Mouse (Mus musculus) forebrain, embryonic 12.5 days (tissue): ENCODE data around the gene Rgs12. TPM values are rescaled to one million over a fixed set of nuclear protein-coding genes. Genes with fewer than 3 reads are reported as not detected.

Experiments used
- ATAC-seq: fragments of 200-750 bp; cut with Nextera tagmentation; 2 replicates; pipeline ENCODE4 v1.8.0; 2017; ENCODE audit warnings: moderate TSS enrichment; ENCODE audit not compliant: low FRiP score
- H3K27ac ChIP-seq: fragments of 300-500 bp; sonication (generic); 2 replicates; pipeline ENCODE4 v1.5.1; 2016; ENCODE audit warnings: mild to moderate bottlenecking
- H3K27me3 ChIP-seq: fragments of 300-500 bp; sonication (generic); 2 replicates; pipeline ENCODE4 v1.6.1; 2016; ENCODE audit warnings: mild to moderate bottlenecking
- H3K36me3 ChIP-seq: fragments of 300-500 bp; sonication (generic); replicated peaks from 2 replicates; pipeline ENCODE4 v1.6.1; 2016; ENCODE audit warnings: mild to moderate bottlenecking
- H3K4me1 ChIP-seq: fragments of 300-500 bp; sonication (generic); 2 replicates; pipeline ENCODE4 v1.6.1; 2016
- H3K4me2 ChIP-seq: fragments of 300-500 bp; sonication (generic); 2 replicates; pipeline ENCODE4 v1.6.1; 2016; ENCODE audit warnings: mild to moderate bottlenecking, moderate library complexity
- H3K4me3 ChIP-seq: fragments of 300-500 bp; sonication (generic); replicated peaks from 2 replicates; pipeline ENCODE4 v1.5.1; 2016; ENCODE audit warnings: mild to moderate bottlenecking
- H3K9ac ChIP-seq: fragments of 300-500 bp; sonication (generic); 2 replicates; pipeline ENCODE4 v1.6.1; 2016; ENCODE audit warnings: mild to moderate bottlenecking
- H3K9me3 ChIP-seq: fragments of 300-500 bp; sonication (generic); 2 replicates; pipeline ENCODE4 v1.6.1; 2016
- WGBS: fragments of 180-500 bp; shearing (Covaris S2); methylation state at CpG from one replicate; pipeline ENCODE4 v1.1.7; 2016; 5-methylcytosine and 5-hydroxymethylcytosine counted together
- polyA plus RNA-seq: library from polyadenylated mRNA; unstranded; fragments of >200 nt; fragmentation: Nextera tagmentation; extraction: Ambion mirVana; gene quantifications from 2 replicates; pipeline ENCODE4 v1.2.1, GENCODE M21; 2016

Gene Rgs12
- polyA plus RNA-seq, 1 experiment from 2014 or later = 75.4 TPM

DNA sequence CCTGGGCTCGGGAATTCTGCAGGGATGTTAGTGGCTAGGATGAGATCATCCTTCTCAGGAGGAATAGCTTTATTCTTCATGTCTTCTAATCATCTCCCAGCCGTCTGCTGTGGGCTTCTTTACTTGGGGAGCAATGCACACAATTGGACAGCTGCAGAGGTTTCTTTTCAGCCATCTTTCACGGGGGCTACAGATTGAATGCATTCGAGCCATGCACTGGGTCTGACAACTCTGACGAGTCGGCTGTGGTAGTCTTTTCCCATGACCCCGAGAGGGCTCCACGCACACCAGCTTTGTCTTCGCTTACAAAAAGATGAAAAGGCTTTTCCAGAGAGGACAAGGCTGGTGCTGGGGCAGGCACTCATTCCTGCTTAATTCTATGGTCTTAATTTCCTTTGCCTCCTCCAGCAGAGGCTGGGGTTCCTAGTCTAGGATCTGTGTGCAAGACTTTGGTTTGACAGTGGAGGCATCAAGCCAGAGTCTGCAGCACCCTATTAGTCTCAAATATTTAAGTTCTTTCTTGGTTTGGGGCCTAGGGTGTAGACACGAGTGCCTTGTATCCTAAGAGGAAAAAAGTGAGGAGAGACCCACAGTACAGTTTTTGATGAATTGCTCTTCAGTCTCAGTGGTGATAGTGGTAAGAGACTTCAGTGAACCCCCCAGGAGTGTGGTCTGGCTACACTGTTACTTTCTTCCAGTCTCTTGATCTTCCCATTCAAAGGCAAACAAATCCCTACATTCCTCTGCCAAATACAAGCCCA lies 7.4 kb upstream of the Rgs12 start:
- WGBS = 9% methylated on average over 10 of the region's 10 CpGs
- Histone ChIP-seq H3K36me3 (no peaks in the 10 kb centered on the region), H3K27ac (peak overlapping the region; percentile 80), H3K27me3 (no peaks in the 10 kb centered on the region), H3K9ac (no peak overlapping the region), H3K4me1 (peaks cover 23% of the 10 kb centered on the region), H3K4me2 (no peak overlapping the region), H3K9me3 (no peaks in the 10 kb centered on the region), H3K4me3 (no peak overlapping the region)
- ATAC-seq = peak; percentile 82

DNA sequence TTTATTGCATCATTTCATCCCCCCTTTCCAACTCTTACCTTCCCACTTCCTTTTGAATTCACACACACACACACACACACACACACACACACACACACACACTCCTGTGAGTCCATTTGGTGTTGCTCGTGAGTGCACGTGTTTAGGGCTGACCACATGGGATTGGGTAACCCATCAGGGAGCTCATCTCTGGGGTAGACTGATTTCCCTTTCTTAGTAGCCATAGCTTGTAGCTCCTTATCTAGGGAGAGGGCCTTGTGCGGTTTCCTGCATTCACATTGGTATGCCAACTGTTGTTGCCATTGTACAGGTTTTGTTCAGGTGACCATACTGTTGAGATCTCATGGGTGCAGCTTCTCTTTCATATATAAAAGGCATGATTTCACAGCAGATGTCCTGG lies 5.8 kb upstream of the Rgs12 start:
- peaks cover 23% of the 10 kb centered on the region for H3K4me1 ChIP-seq
- 90% methylated on average over 3 of the region's 3 CpGs for WGBS
- no peak overlapping the region for H3K9ac ChIP-seq
- no peak overlapping the region for H3K4me2 ChIP-seq
- no peak overlapping the region for H3K27ac ChIP-seq
- no peaks in the 10 kb centered on the region for H3K36me3 ChIP-seq
- no peaks in the 10 kb centered on the region for H3K9me3 ChIP-seq
- no peak overlapping the region for H3K4me3 ChIP-seq
- ATAC-seq = no peak
- H3K27me3 ChIP-seq = no peaks in the 10 kb centered on the region

DNA sequence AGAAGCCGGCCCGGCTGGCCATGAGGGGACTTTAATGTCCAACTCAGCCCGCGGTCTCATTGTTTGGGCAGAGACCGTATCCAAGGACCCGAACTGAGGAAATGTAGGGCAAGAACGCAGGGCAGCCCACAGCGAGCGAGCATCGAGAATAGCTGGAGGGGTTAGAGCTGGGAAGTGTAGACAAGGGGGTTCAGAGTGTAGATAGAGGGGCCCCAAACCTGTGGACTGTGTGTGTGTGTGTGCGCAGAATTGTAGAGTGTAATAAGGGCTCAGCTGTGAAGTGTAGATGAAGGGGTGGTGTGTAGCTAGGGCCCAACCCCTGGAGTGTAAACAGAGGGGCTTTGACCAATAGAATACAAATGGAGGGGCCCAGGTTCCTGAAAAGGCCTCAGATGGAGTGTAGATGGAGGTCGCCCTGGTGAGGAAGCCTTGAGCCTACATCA lies 545 bp downstream of the Rgs12 start:
- H3K9me3 ChIP-seq = 0 out of 2 replicates have a peak, but pooled peaks cover 8% of the 10 kb centered on the region
- H3K27me3 ChIP-seq = no peaks in the 10 kb centered on the region
- H3K9ac ChIP-seq = peak overlapping the region; percentile 91
- peaks cover 18% of the 10 kb centered on the region for H3K36me3 ChIP-seq
- H3K27ac ChIP-seq = peak overlapping the region; percentile 96
- ATAC-seq = peak; percentile 63
- peak overlapping the region; percentile 87 for H3K4me2 ChIP-seq
- under 1% methylated on average over 12 of the region's 12 CpGs for WGBS
- H3K4me1 ChIP-seq = peaks cover 43% of the 10 kb centered on the region
- peak overlapping the region; percentile 73 for H3K4me3 ChIP-seq

DNA sequence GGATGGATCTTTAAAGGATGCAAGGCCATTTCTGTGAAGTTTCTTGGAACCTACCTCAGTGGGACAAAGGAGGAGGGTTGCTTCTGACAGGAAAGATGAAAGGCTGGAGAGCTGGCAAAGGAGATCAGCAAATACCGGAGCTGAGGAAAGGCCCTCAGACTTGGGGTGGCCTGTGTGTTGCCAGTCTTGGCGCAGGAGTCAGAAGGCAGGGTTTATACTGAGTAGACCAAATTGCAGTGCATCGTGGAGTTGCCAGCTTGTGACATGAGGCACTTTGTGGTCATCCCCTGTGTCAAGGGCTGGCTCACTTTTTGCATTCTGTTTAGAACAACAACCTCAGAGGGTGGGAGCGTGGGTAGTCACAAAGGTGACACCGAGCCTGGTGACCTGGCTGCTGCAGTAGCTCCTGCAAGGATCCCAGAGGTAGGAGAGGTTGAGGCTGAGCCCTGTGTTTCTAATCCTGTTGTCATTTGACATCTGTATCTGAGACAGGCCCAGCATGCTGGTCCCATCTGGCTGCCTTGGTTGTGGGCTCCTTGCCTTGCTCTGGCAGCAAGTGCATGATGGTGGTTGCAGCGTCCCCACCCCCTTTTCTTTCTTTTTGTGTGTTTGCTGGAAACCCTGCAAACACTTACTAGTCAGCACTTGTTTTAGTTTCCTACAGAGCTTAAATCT lies 1.4 kb downstream of the Rgs12 start:
- Histone ChIP-seq H3K27ac (peak overlapping the region; percentile 96), H3K27me3 (no peaks in the 10 kb centered on the region), H3K4me3 (peak overlapping the region; percentile 73), H3K9ac (peak overlapping the region; percentile 91), H3K36me3 (peaks cover 18% of the 10 kb centered on the region), H3K4me1 (peaks cover 44% of the 10 kb centered on the region), H3K9me3 (0 out of 2 replicates have a peak, but pooled peaks cover 8% of the 10 kb centered on the region), H3K4me2 (peak overlapping the region; percentile 87)
- ATAC-seq = no peak
- WGBS = 71% methylated on average over 6 of the region's 6 CpGs

DNA sequence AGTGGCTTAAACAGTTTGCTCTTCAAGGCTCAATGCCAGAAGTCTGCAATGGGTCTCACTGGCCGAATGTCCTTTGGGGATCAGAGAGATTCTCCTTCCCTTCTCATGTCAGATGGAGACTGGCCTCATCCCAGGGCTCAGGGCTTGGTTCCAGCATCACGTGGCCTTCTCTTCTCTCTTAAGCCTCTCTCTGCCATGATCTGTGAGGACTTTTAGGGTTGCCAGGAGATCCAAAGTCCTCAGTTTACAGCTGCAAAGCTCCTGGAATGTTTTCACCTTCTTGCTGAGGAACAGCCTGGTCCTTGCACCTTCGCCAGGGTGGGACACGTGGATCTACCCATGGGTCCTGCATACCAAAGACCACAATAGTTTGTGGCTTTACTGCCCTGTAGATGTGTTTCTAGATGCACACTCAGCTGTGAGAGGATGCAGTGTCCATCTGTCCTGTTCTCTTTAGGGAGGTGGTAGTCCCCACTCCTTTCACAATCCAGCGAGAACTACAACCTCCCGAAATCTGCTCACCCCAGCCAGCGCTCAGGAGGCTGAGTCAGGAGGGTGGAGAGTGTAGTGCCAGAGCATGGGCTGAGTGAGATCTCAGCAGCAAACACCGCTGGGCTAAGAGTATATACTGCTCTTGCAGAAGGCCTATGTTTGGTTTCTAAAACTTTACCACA lies 2.1 kb downstream of the Rgs12 start:
- peak overlapping the region; percentile 73; the same call in 1 of the 2 replicates for H3K4me3 ChIP-seq
- peaks cover 22% of the 10 kb centered on the region for H3K36me3 ChIP-seq
- H3K27me3 ChIP-seq = no peaks in the 10 kb centered on the region
- H3K27ac ChIP-seq = peak overlapping the region; percentile 96; the same call in 1 of the 2 replicates
- H3K4me1 ChIP-seq = peaks cover 51% of the 10 kb centered on the region
- no peak for ATAC-seq
- WGBS = 96% methylated on average over 8 of the region's 8 CpGs
- H3K4me2 ChIP-seq = peak overlapping the region; percentile 87
- 0 out of 2 replicates have a peak, but pooled peaks cover 8% of the 10 kb centered on the region for H3K9me3 ChIP-seq
- peak overlapping the region; percentile 91 for H3K9ac ChIP-seq

DNA sequence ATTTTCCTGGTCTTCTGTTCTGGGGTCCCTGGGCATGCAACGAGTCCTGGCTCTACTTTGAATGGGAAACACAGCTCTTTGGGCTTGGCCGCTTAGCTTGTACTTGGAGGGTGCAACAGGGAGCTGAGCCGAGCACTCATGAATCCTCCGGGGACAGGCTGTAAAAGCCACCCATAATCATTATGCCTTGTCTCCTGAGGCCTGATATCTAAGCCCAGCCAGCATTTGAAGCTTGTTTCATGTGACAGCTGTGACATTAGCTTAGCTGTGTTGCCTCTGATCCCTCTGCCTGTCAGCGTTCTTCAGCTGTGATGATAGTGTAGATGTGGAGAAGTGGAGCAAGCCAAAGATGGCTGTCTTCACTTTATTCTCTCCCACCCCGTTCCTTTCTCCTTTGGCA lies 5.3 kb downstream of the Rgs12 start:
- Histone ChIP-seq H3K9me3 (0 out of 2 replicates have a peak, but pooled peaks cover 8% of the 10 kb centered on the region), H3K4me2 (no peak overlapping the region; the same call in 1 of the 2 replicates), H3K27me3 (no peaks in the 10 kb centered on the region), H3K27ac (no peak overlapping the region), H3K4me1 (peaks cover 66% of the 10 kb centered on the region), H3K4me3 (no peak overlapping the region), H3K9ac (no peak overlapping the region), H3K36me3 (peaks cover 29% of the 10 kb centered on the region)
- 77% methylated on average over 6 of the region's 6 CpGs for WGBS
- no peak for ATAC-seq

DNA sequence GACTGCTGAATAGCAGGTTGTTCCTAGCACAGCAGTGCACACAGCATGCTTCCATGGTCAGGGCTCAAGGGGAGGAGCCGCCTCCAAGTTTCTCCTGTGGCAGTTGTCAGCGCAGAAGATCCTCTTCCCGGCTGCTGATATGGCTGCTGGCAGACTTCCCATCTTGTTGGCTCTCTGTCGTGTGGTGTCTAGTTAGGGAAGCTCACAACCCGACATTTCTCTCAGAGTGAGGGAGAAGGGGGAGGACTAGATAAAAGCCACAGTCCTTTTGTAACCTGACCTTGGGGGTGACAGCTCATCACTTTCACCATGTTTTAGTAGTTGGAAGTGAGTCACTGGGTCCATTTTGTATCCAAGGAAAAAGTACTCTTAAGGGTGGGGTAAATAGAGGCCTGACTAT lies 6.4 kb downstream of the Rgs12 start:
- Histone ChIP-seq H3K4me3 (no peak overlapping the region), H3K27me3 (no peaks in the 10 kb centered on the region), H3K9me3 (0 out of 2 replicates have a peak, but pooled peaks cover 8% of the 10 kb centered on the region), H3K4me1 (peaks cover 67% of the 10 kb centered on the region), H3K36me3 (peaks cover 29% of the 10 kb centered on the region), H3K4me2 (no peak overlapping the region), H3K9ac (no peak overlapping the region), H3K27ac (no peak overlapping the region)
- ATAC-seq = no peak
- 79% methylated on average over 5 of the region's 5 CpGs for WGBS

DNA sequence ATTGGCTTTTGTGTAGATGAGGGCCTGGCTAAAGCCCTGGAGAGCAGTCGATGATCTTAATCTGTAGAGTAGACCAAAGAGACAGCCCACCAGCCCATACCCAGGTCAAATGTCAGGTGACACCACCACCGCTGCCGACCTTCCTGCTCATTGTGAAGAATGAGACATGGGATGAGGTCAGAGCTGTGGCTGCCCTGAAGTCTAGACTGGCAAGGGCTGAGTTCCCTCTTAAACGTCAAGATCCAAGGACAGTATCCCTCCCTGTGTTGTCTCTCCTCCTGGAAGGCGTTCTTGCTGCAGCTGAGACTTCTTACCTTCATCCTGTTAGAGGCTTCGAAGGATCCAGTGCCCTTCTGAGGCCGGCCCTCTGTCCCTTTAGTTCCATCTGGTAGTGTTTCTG lies 6.9 kb downstream of the Rgs12 start:
- Histone ChIP-seq H3K27me3 (no peaks in the 10 kb centered on the region), H3K27ac (no peak overlapping the region), H3K4me1 (peaks cover 63% of the 10 kb centered on the region), H3K9ac (no peak overlapping the region), H3K4me3 (no peak overlapping the region), H3K36me3 (peaks cover 27% of the 10 kb centered on the region), H3K4me2 (no peak overlapping the region), H3K9me3 (0 out of 2 replicates have a peak, but pooled peaks cover 8% of the 10 kb centered on the region)
- no peak for ATAC-seq
- 88% methylated on average over 7 of the region's 7 CpGs for WGBS

DNA sequence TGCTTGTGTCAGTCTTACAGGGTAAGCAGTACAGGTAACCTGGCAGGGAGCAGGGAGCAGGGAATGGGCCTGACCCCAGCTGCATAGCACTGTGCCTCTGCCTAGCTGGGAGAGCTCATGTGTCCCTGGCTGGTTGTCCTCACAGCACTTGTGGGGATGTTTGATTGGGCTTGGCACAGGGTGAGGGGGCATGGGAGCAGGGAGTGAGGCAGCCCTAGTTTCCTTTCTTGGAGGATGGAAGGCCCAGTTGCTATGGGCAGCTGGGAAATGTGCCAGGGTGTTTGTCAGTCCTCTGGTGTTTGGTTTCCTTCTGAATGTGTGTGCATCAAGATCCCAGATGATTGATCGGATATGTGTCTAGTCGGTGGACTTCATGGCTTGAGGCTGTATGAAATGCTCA lies 7.8 kb downstream of the Rgs12 start:
- no peak overlapping the region for H3K27ac ChIP-seq
- no peak overlapping the region for H3K4me2 ChIP-seq
- no peaks in the 10 kb centered on the region for H3K27me3 ChIP-seq
- no peak overlapping the region for H3K9ac ChIP-seq
- H3K4me3 ChIP-seq = no peak overlapping the region
- peaks cover 59% of the 10 kb centered on the region for H3K4me1 ChIP-seq
- WGBS = 89% methylated on average over 2 of the region's 2 CpGs
- peaks cover 21% of the 10 kb centered on the region for H3K36me3 ChIP-seq
- no peak for ATAC-seq
- 0 out of 2 replicates have a peak, but pooled peaks cover 8% of the 10 kb centered on the region for H3K9me3 ChIP-seq

DNA sequence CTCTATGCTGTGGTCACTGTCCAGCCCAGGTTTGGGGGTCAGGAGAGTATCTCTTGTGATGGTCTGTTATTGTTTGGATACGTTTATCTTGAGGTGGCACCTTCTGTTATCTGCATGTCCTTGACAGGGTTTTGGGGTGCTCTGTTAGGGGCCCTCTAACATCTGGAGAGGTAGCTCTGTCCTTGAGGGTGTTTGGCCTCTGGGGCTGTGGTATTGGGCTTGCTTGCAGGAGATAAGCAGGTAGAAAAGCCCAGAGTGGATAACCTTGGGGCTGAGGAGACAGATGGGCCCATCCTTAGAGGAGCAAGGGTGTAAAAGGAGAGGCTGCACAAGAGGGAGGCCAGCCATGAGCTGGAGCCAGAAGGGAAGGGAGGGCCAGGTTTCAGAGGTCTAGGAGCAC lies 10.8 kb downstream of the Rgs12 start:
- peaks cover 17% of the 10 kb centered on the region for H3K36me3 ChIP-seq

DNA sequence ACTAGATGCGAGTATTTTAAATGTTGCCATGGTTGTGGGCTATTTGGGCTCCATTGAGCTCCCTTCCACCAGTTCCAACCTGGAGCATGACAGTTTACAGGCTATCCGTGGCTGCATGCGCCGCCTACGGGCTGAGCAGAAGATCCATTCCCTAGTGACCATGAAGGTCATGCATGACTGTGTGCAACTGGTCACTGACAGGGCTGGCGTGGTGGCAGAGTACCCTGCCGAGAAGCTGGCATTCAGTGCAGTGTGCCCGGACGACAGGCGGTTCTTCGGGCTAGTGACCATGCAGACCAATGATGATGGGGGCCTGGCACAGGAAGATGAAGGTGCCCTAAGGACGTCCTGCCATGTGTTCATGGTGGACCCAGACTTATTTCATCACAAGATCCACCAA lies 16.3 kb downstream of the Rgs12 start:
- no peak overlapping the region for H3K4me3 ChIP-seq
- H3K4me2 ChIP-seq = no peak overlapping the region
- H3K9ac ChIP-seq = no peak overlapping the region
- peaks cover 53% of the 10 kb centered on the region for H3K36me3 ChIP-seq
- no peak overlapping the region for H3K27ac ChIP-seq
- 96% methylated on average over 12 of the region's 12 CpGs for WGBS
- H3K9me3 ChIP-seq = no peaks in the 10 kb centered on the region
- ATAC-seq = no peak
- peaks cover 11% of the 10 kb centered on the region; the same call in 1 of the 2 replicates for H3K4me1 ChIP-seq
- H3K27me3 ChIP-seq = no peaks in the 10 kb centered on the region

More for the DNA sequence above, 10.8 kb downstream of the Rgs12 start:
- Histone ChIP-seq H3K9me3 (no peaks in the 10 kb centered on the region), H3K9ac (no peak overlapping the region), H3K4me2 (no peak overlapping the region), H3K4me1 (peaks cover 42% of the 10 kb centered on the region), H3K27me3 (no peaks in the 10 kb centered on the region), H3K27ac (no peak overlapping the region), H3K4me3 (no peak overlapping the region)
- ATAC-seq = no peak
- 87% methylated on average over 1 of the region's 1 CpGs for whole genome bisulfite sequencing

DNA sequence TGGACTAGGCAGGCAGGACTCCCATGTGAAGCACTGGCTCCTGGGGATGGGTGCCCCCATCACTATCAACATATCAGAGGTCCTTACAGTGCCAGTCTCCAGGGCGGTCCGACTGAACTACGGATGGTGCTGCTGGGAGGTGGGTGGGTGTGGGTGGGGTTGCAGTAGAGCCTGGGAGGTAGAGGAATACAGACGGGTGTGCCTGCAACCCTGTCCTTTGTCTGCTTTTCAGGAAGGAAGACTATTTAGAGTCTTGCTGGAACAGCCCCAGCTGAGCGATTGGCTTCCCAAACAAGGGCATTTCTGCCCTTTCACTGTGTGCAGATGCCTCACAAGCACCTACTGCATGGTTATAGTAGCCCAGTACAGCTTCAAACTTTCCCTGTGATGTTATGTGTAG lies 19.1 kb downstream of the Rgs12 start:
- Histone ChIP-seq H3K27me3 (no peaks in the 10 kb centered on the region), H3K4me3 (no peak overlapping the region), H3K4me1 (peaks cover 8% of the 10 kb centered on the region; the same call in 1 of the 2 replicates), H3K27ac (no peak overlapping the region), H3K9me3 (no peaks in the 10 kb centered on the region), H3K4me2 (no peak overlapping the region), H3K36me3 (peaks cover 74% of the 10 kb centered on the region), H3K9ac (no peak overlapping the region)
- no peak for ATAC-seq
- WGBS = 89% methylated on average over 5 of the region's 5 CpGs
